Comparison of ENCODE assay signal across 12 mouse cellular contexts in genomic region chr19:38027881-38028521, GRCm38 (mm10). TPM values are rescaled to one million over a fixed set of nuclear protein-coding genes. Genes with fewer than 3 reads are reported as not detected.
DNase-seq lines count a peak whose midpoint lies in the region; ATAC-seq and TF ChIP-seq lines count a peak whose summit lies in the region.
"Had no signal": no experiment of that assay in that cellular context is flagged by ENCODE, and none has a peak within 500 bp of the region (broad histone marks: within the 10 kb centered on the region; RNA-seq: fewer than 3 reads in every experiment).

No protein-coding gene starts in this region.

- no peak for TF ChIP-seq CTCF in left cerebral cortex, adult 2 months (IDR thresholded peaks at IDR 0.05)
- TF ChIP-seq CTCF in stomach, postnatal 0 days (IDR thresholded peaks at IDR 0.05; ENCODE audit: low read depth): no peak

- intact Hi-C loops in left cerebral cortex, adult 2 months (cut with DNase I): no loop called here

- ATAC-seq in liver, embryonic 15.5 days (ENCODE audit: insufficient read depth): peak; percentile 69
- ATAC-seq in stomach, postnatal 0 days (ENCODE audit: low FRiP score, low TSS enrichment): no peak
- ATAC-seq in forebrain, embryonic 15.5 days (replicated peaks): no peak
- ATAC-seq in midbrain, embryonic 16.5 days: no peak

- no peaks in the 10 kb centered on the region; the same call in 1 of the 2 replicates for H3K27me3 ChIP-seq in liver, embryonic 15.5 days
- no peaks in the 10 kb centered on the region for H3K27me3 ChIP-seq in stomach, postnatal 0 days (ENCODE audit: control insufficient read depth, insufficient read depth, low read length)
- no peaks in the 10 kb centered on the region for H3K27me3 ChIP-seq in forebrain, embryonic 15.5 days
- no peaks in the 10 kb centered on the region for H3K27me3 ChIP-seq in midbrain, embryonic 16.5 days (ENCODE audit: control insufficient read depth, insufficient read depth, low read depth, low read length)
- H3K27me3 ChIP-seq: embryonic facial prominence, embryonic 12.5 days; limb, embryonic 13.5 days; neural tube, embryonic 13.5 days had no signal

- 49% methylated on average over 10 of the region's 10 CpGs for WGBS in liver, embryonic 15.5 days (ENCODE audit: insufficient replicate concordance)
- 31% methylated on average over 10 of the region's 10 CpGs for WGBS in stomach, postnatal 0 days
- 68% methylated on average over 10 of the region's 10 CpGs for WGBS in forebrain, embryonic 15.5 days
- WGBS in midbrain, embryonic 16.5 days: 65% methylated on average over 10 of the region's 10 CpGs

- no peak for DNase-seq in left cerebral cortex, adult 2 months (ENCODE audit: extremely low spot score in 1 of 2, low spot score in 2 of 2)
- DNase-seq in left cerebral cortex, adult 8-10 months (ENCODE audit: low spot score in 2 of 2): no peak
- DNase-seq in kidney, adult 11 months: peak; percentile 82
- peak; percentile 43 for DNase-seq in stomach, postnatal 0 days (ENCODE audit: low spot score)
- DNase-seq in left cerebral cortex, adult 18-20 months (ENCODE audit: low spot score in 2 of 2): no peak

- H3K27ac ChIP-seq in left cerebral cortex, adult 2 months: peak overlapping the region; percentile 19; the same call in 1 of the 2 replicates
- H3K27ac ChIP-seq in liver, embryonic 15.5 days (replicated peaks): peak overlapping the region; percentile 71
- H3K27ac ChIP-seq in stomach, postnatal 0 days (replicated peaks): peak overlapping the region; percentile 59
- no peak overlapping the region for H3K27ac ChIP-seq in forebrain, embryonic 15.5 days (replicated peaks)
- no peak overlapping the region for H3K27ac ChIP-seq in midbrain, embryonic 16.5 days (ENCODE audit: low read length)
- H3K27ac ChIP-seq: embryonic facial prominence, embryonic 12.5 days; hindbrain, embryonic 10.5 days; limb, embryonic 13.5 days; neural tube, embryonic 13.5 days had no signal

- H3K4me3 ChIP-seq in left cerebral cortex, adult 2 months: no peak overlapping the region
- H3K4me3 ChIP-seq in liver, embryonic 15.5 days (replicated peaks): no peak overlapping the region
- H3K4me3 ChIP-seq in stomach, postnatal 0 days (ENCODE audit: low read depth, low read length): no peak overlapping the region
- no peak overlapping the region for H3K4me3 ChIP-seq in forebrain, embryonic 15.5 days
- H3K4me3 ChIP-seq in midbrain, embryonic 16.5 days (ENCODE audit: low read depth, low read length): no peak overlapping the region
- H3K4me3 ChIP-seq: embryonic facial prominence, embryonic 12.5 days; hindbrain, embryonic 10.5 days; limb, embryonic 13.5 days; neural tube, embryonic 13.5 days had no signal

- no peaks in the 10 kb centered on the region for H3K36me3 ChIP-seq in liver, embryonic 15.5 days (replicated peaks)
- H3K36me3 ChIP-seq in stomach, postnatal 0 days (ENCODE audit: control insufficient read depth, insufficient read depth, low read length): no peaks in the 10 kb centered on the region
- H3K36me3 ChIP-seq in forebrain, embryonic 15.5 days: no peaks in the 10 kb centered on the region
- no peaks in the 10 kb centered on the region for H3K36me3 ChIP-seq in midbrain, embryonic 16.5 days (ENCODE audit: control insufficient read depth, insufficient read depth, low read length)
- H3K36me3 ChIP-seq: embryonic facial prominence, embryonic 12.5 days; hindbrain, embryonic 10.5 days; limb, embryonic 13.5 days; neural tube, embryonic 13.5 days had no signal

- no peak overlapping the region for H3K4me2 ChIP-seq in liver, embryonic 15.5 days
- no peak overlapping the region for H3K4me2 ChIP-seq in stomach, postnatal 0 days (replicated peaks; ENCODE audit: low read depth)
- no peak overlapping the region for H3K4me2 ChIP-seq in forebrain, embryonic 15.5 days (replicated peaks)
- H3K4me2 ChIP-seq in midbrain, embryonic 16.5 days (ENCODE audit: low read length): no peak overlapping the region
- H3K4me2 ChIP-seq: embryonic facial prominence, embryonic 12.5 days; limb, embryonic 13.5 days; neural tube, embryonic 13.5 days had no signal

- no peaks in the 10 kb centered on the region for H3K9me3 ChIP-seq in liver, embryonic 15.5 days (replicated peaks)
- no peaks in the 10 kb centered on the region for H3K9me3 ChIP-seq in stomach, postnatal 0 days (ENCODE audit: control insufficient read depth, low read length)
- H3K9me3 ChIP-seq in forebrain, embryonic 15.5 days: no peaks in the 10 kb centered on the region
- no peaks in the 10 kb centered on the region for H3K9me3 ChIP-seq in midbrain, embryonic 16.5 days (replicated peaks; ENCODE audit: control insufficient read depth, low read length, poor library complexity, severe bottlenecking)
- H3K9me3 ChIP-seq: embryonic facial prominence, embryonic 12.5 days; hindbrain, embryonic 10.5 days; limb, embryonic 13.5 days; neural tube, embryonic 13.5 days had no signal

- no peak for TF ChIP-seq EP300 in stomach, postnatal 0 days (optimal IDR thresholded peaks at IDR 0.05)

- no peak overlapping the region for H3K9ac ChIP-seq in liver, embryonic 15.5 days
- no peak overlapping the region for H3K9ac ChIP-seq in stomach, postnatal 0 days (ENCODE audit: low read length)
- no peak overlapping the region for H3K9ac ChIP-seq in forebrain, embryonic 15.5 days (replicated peaks)
- no peak overlapping the region for H3K9ac ChIP-seq in midbrain, embryonic 16.5 days (ENCODE audit: low read depth, low read length)
- H3K9ac ChIP-seq: embryonic facial prominence, embryonic 12.5 days; limb, embryonic 13.5 days; neural tube, embryonic 13.5 days had no signal

- peaks cover 34% of the 10 kb centered on the region for H3K4me1 ChIP-seq in liver, embryonic 15.5 days (replicated peaks)
- H3K4me1 ChIP-seq in stomach, postnatal 0 days (replicated peaks; ENCODE audit: control insufficient read depth, insufficient read depth): peaks cover 27% of the 10 kb centered on the region
- H3K4me1 ChIP-seq in forebrain, embryonic 15.5 days: 0 out of 2 replicates have a peak, but pooled peaks cover 4% of the 10 kb centered on the region
- 0 out of 2 replicates have a peak, but pooled peaks cover 4% of the 10 kb centered on the region for H3K4me1 ChIP-seq in midbrain, embryonic 16.5 days (ENCODE audit: control insufficient read depth, insufficient read depth, low read length)
- H3K4me1 ChIP-seq: neural tube, embryonic 13.5 days had no signal

RNA-seq across cellular contexts. Expression of gene Myof, which starts 15.4 kb away (rescaled TPM):
- total RNA-seq in left cerebral cortex, adult 2 months (2021): 1 to 10 TPM; 4.0 to 8.0 TPM
- 1 to 10 TPM; 5.8 to 7.4 (median 6.1) TPM for total RNA-seq in left cerebral cortex, adult 8-10 months (2022)
- polyA plus RNA-seq in liver, embryonic 15.5 days (2015; fragmentation: Nextera tagmentation; extraction: Ambion mirVana): 1.1 and 1.6 TPM in 2 replicates
- 14.3 and 14.6 TPM in 2 replicates for polyA plus RNA-seq in stomach, postnatal 0 days (2015; fragmentation: Nextera tagmentation; extraction: Ambion mirVana)
- 1.4 and 1.7 TPM in 2 replicates for polyA plus RNA-seq in forebrain, embryonic 15.5 days (2015; fragmentation: Nextera tagmentation; extraction: Ambion mirVana)
- 1.4 and 1.9 TPM in 2 replicates for polyA plus RNA-seq in midbrain, embryonic 16.5 days (2015; fragmentation: Nextera tagmentation; extraction: Ambion mirVana)
- total RNA-seq in left cerebral cortex, adult 18-20 months (2021): 1 to 10 TPM; 5.3 TPM

RNA-seq across cellular contexts. Expression of gene Cep55, which starts 26.8 kb away (rescaled TPM):
- total RNA-seq in left cerebral cortex, adult 2 months (2021): under 1 TPM; 0.35 to 0.38 TPM
- under 1 TPM in 3 of 4 experiments, not detected in 1; 0.30 to 0.35 (median 0.35) TPM for total RNA-seq in left cerebral cortex, adult 8-10 months (2022)
- 4.7 and 5.3 TPM in 2 replicates for polyA plus RNA-seq in liver, embryonic 15.5 days (2015; fragmentation: Nextera tagmentation; extraction: Ambion mirVana)
- polyA plus RNA-seq in stomach, postnatal 0 days (2015; fragmentation: Nextera tagmentation; extraction: Ambion mirVana): 7.0 and 8.7 TPM in 2 replicates
- 16.6 and 17.9 TPM in 2 replicates for polyA plus RNA-seq in forebrain, embryonic 15.5 days (2015; fragmentation: Nextera tagmentation; extraction: Ambion mirVana)
- polyA plus RNA-seq in midbrain, embryonic 16.5 days (2015; fragmentation: Nextera tagmentation; extraction: Ambion mirVana): 2.8 and 4.1 TPM in 2 replicates
- total RNA-seq in left cerebral cortex, adult 18-20 months (2021): not detected

Comparison
In these comparisons a context has a peak if more than half of its experiments do, and no peak if none do; other contexts are left out.
1. DNase-seq: peak in kidney, adult 11 months (single experiment) and stomach, postnatal 0 days (single experiment); none in left cerebral cortex, adult 2 months (0 of 2), left cerebral cortex, adult 8-10 months (0 of 2) and left cerebral cortex, adult 18-20 months (0 of 2).
2. H3K27ac ChIP-seq: peak in left cerebral cortex, adult 2 months (single experiment), liver, embryonic 15.5 days (single experiment) and stomach, postnatal 0 days (single experiment); none in forebrain, embryonic 15.5 days (single experiment) and midbrain, embryonic 16.5 days (single experiment).